Mouse (Mus musculus) kidney, embryonic 14.5 days (tissue): ENCODE data around the gene Aaas. TPM values are rescaled to one million over a fixed set of nuclear protein-coding genes. Genes with fewer than 3 reads are reported as not detected.
A peak's percentile ranks its signal among the peaks of the same experiment; 100 is the strongest.

ENCODE experiments used
- ATAC-seq: fragments of 200-750 bp; cut with Nextera tagmentation; 2 replicates; pipeline ENCODE4 v1.8.0; 2017; ENCODE audit warnings: moderate number of reproducible peaks, mild to moderate bottlenecking, moderate TSS enrichment, moderate library complexity; ENCODE audit not compliant: low FRiP score, low TSS enrichment
- H3K27ac ChIP-seq: fragments of 300-500 bp; sonication (generic); 2 replicates; pipeline ENCODE4 v1.5.1; 2014; ENCODE audit warnings: low read depth, mild to moderate bottlenecking, low read length, moderate library complexity, mixed read lengths
- H3K27me3 ChIP-seq: fragments of 300-500 bp; sonication (generic); 2 replicates; pipeline ENCODE4 v1.6.1; 2014; ENCODE audit warnings: mild to moderate bottlenecking, low read length; ENCODE audit not compliant: control insufficient read depth, insufficient read depth
- H3K36me3 ChIP-seq: fragments of 300-500 bp; sonication (generic); 2 replicates; pipeline ENCODE4 v1.6.1; 2014; ENCODE audit warnings: low read length, mixed read lengths; ENCODE audit not compliant: control insufficient read depth, insufficient read depth
- H3K4me1 ChIP-seq: fragments of 300-500 bp; sonication (generic); 2 replicates; pipeline ENCODE4 v1.6.1; 2014; ENCODE audit warnings: low read length, mixed read lengths; ENCODE audit not compliant: control insufficient read depth, insufficient read depth
- H3K4me2 ChIP-seq: fragments of 300-500 bp; sonication (generic); replicated peaks from 2 replicates; pipeline ENCODE4 v1.6.1; 2014; ENCODE audit warnings: low read depth, mild to moderate bottlenecking, low read length
- H3K4me3 ChIP-seq: fragments of 300-500 bp; sonication (generic); 2 replicates; pipeline ENCODE4 v1.5.1; 2014; ENCODE audit warnings: mild to moderate bottlenecking, low read length
- H3K9ac ChIP-seq: fragments of 300-500 bp; sonication (generic); 2 replicates; pipeline ENCODE4 v1.6.1; 2014; ENCODE audit warnings: low read depth, mild to moderate bottlenecking, low read length, moderate library complexity
- H3K9me3 ChIP-seq: fragments of 300-500 bp; sonication (generic); 2 replicates; pipeline ENCODE4 v1.6.1; 2016; ENCODE audit warnings: low read length; ENCODE audit not compliant: control insufficient read depth
- WGBS: fragments of 180-500 bp; shearing (Covaris S2); extraction: QIAGEN DNeasy Blood & Tissue Kit; methylation state at CpG from one replicate; pipeline ENCODE4 v1.1.7; 2014; 5-methylcytosine and 5-hydroxymethylcytosine counted together
- polyA plus RNA-seq: library from polyadenylated mRNA; unstranded; fragments of >200 nt; fragmentation: Nextera tagmentation; extraction: Ambion mirVana; gene quantifications from 2 replicates; pipeline ENCODE4 v1.2.1, GENCODE M21; 2014

Gene Aaas
- polyA plus RNA-seq, 1 experiment from 2014 or later: 84.7 TPM

DNA sequence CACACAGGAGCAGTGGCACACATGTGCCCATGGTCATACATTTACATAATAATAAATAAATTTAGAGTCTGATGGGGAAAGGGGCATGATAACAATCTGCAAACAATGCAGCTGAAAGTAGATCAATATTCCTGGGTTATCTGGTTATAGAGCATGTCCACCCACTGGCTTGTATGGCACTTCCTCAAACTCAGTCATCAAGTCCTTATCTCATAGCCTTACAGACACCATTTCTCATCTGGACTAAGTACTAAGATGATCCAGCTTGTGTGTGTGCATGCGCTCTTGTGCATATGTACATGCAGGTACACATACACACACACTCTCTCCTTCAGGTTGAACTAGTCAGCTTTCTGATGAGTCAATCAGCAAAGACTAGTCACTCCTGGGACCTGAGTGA, 14.1 kb upstream of the Aaas start:
- Histone ChIP-seq H3K4me3 (no peak overlapping the region), H3K9me3 (no peaks in the 10 kb centered on the region), H3K4me1 (peaks cover 11% of the 10 kb centered on the region; the same call in 1 of the 2 replicates), H3K27ac (no peak overlapping the region), H3K36me3 (no peaks in the 10 kb centered on the region), H3K4me2 (no peak overlapping the region), H3K27me3 (peaks cover 3% of the 10 kb centered on the region; the same call in 1 of the 2 replicates), H3K9ac (no peak overlapping the region)
- WGBS: 97% methylated on average over 1 of the region's 1 CpGs
- no peak for ATAC-seq

DNA sequence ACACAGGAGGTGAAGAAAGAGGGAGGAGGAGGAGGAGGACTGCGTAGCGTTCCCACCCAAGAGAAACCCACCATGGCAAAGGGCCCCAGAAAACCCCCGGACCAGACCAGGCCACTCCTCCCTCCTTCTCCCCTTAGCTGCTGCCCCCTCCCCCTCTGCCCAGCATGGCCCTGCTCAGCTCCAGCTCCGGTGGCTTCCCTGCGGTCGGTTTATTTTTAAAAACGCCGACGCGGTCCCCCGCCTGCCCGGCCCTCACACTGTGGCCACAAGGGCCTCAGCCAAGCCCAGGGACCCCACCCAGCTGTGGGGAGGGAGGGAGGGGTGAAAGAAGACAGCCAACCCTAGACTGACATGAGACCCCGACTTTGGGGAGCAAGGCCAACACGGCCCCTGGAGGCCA, 12.1 kb upstream of the Aaas start:
- peak overlapping the region; percentile 4; the same call in 1 of the 2 replicates for H3K27ac ChIP-seq
- peak overlapping the region; percentile 39 for H3K4me2 ChIP-seq
- peak; percentile 44; the same call in 1 of the 2 replicates for ATAC-seq
- WGBS: 5% methylated on average over 14 of the region's 14 CpGs
- H3K27me3 ChIP-seq: peaks cover 16% of the 10 kb centered on the region; the same call in 1 of the 2 replicates
- H3K4me1 ChIP-seq: peaks cover 25% of the 10 kb centered on the region
- no peaks in the 10 kb centered on the region for H3K9me3 ChIP-seq
- no peaks in the 10 kb centered on the region for H3K36me3 ChIP-seq
- H3K4me3 ChIP-seq: peak overlapping the region; percentile 22
- H3K9ac ChIP-seq: peak overlapping the region; percentile 58

DNA sequence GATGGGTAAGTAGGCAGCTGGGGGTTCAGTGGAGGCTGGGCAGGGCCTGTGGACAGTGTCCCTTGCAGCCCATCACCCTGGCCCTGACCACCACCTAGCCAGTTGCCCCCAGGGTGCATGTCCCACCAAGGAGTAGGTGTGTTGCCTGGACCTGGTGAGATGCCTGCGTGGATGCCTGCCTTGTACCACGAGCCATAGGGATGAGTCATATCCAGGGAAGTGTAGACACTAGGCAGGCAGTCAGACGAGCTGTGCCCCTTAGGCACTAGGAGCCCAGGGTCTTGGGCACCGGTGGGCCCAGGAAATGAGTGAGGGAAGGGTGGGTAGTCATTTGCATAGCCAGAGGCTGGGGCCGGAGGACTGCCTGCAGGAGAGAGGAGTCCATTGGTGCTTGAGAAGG, 8.3 kb upstream of the Aaas start:
- H3K9me3 ChIP-seq: no peaks in the 10 kb centered on the region
- H3K4me2 ChIP-seq: peak overlapping the region; percentile 39
- no peaks in the 10 kb centered on the region for H3K36me3 ChIP-seq
- H3K4me3 ChIP-seq: no peak overlapping the region
- no peak for ATAC-seq
- peaks cover 32% of the 10 kb centered on the region for H3K4me1 ChIP-seq
- WGBS: 23% methylated on average over 5 of the region's 5 CpGs
- H3K9ac ChIP-seq: no peak overlapping the region
- H3K27ac ChIP-seq: no peak overlapping the region
- peaks cover 13% of the 10 kb centered on the region for H3K27me3 ChIP-seq

DNA sequence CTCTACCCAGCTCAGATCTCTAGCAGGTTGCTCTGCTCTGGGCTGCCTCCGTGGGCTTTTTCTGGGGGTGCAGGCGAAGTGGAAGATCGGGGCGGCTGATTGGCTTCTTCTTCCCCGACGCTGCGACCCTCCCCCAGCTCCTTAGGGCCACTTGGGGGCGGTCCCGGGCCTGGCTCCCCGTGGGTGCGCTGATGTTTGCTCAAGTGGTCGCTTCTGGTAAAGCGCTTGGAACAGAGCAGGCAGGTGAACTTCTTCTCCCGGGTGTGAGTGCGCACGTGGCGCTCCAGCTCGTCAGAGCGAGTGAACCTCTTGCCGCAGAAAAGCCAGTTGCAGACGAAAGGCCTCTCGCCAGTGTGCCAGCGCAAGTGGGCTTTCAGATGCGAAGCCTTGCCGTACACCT, 7.6 kb upstream of the Aaas start:
- H3K9ac ChIP-seq: peak overlapping the region; percentile 47
- WGBS: 3% methylated on average over 25 of the region's 25 CpGs
- H3K4me2 ChIP-seq: peak overlapping the region; percentile 39
- ATAC-seq: no peak
- H3K36me3 ChIP-seq: no peaks in the 10 kb centered on the region
- peaks cover 32% of the 10 kb centered on the region for H3K4me1 ChIP-seq
- H3K27me3 ChIP-seq: peaks cover 13% of the 10 kb centered on the region
- H3K9me3 ChIP-seq: no peaks in the 10 kb centered on the region
- no peak overlapping the region for H3K27ac ChIP-seq
- peak overlapping the region; percentile 22 for H3K4me3 ChIP-seq

DNA sequence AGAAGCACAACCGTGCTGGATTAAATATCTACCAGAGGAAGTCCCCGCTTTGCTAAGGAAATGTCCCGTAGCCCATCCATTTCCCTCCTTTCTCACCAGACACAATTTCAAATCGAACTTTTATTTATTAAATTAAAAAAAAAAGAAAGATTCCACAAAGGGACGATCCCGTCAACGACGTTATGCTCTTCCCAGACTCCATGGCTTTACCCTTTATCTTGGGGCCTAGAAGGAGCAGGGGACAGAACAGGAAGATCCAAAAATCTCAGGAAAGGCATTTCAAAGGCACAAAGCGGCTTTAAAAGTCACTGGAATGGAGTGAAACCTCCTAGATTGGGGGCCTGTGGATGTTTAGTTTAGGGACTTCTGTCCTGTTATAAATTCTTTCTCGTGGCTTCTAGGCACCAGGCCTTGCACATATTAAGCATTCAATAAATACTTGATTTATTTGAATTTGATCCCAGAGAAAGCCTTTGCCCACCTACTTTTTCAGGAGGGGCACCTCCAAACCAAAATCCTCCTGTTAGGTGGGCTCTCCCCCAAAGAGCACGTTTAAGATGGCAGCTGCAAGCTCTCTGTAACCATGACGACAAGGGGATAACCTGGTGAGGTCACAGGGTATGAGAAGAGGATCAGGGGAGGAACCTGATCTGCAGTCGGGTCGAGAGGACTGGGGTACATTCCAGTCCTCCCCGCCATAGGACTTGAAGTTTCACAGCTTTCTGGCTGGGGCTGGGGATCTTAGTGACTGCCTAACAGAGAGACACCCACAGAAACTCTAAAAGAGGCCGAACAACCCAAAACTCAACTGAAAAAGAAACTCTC, 6.1 kb upstream of the Aaas start:
- no peak for ATAC-seq
- no peaks in the 10 kb centered on the region for H3K9me3 ChIP-seq
- H3K36me3 ChIP-seq: no peaks in the 10 kb centered on the region
- peak overlapping the region; percentile 42; the same call in 1 of the 2 replicates for H3K4me3 ChIP-seq
- peak overlapping the region; percentile 83; the same call in 1 of the 2 replicates for H3K9ac ChIP-seq
- H3K27ac ChIP-seq: peak overlapping the region; percentile 94
- H3K4me2 ChIP-seq: peak overlapping the region; percentile 93
- H3K27me3 ChIP-seq: peaks cover 13% of the 10 kb centered on the region
- WGBS: 33% methylated on average over 16 of the region's 16 CpGs
- H3K4me1 ChIP-seq: peaks cover 24% of the 10 kb centered on the region

DNA sequence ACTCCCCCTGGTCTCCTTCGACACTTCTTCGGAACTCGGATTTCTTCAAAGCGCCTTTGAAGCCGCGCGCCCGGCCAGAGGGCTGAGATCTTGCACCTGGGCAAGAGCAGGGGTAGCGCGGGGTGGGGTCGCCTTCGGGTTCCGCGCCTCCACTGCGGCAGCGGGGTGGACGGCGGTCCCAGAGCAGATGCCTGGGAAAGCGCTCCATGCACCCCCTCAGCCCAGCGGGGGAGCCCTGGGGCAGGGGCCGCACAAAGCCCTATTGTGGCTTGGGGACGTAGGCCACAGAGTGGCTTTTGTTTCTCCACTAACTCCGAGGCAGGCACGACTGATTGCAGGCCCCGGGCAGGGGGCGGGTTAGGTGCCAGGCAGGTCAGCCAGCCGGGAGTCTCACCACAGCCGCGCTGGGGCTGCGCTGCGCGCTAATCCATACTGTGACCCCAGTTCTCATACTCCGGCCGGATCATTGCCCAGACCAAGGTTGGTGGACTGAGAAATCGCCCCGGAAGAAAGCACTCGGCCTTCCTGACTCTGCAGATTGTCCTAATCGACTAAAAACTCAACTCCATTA, 5.4 kb upstream of the Aaas start:
- 1% methylated on average over 38 of the region's 38 CpGs for WGBS
- Histone ChIP-seq H3K9ac (peak overlapping the region; percentile 83), H3K4me2 (peak overlapping the region; percentile 93), H3K9me3 (no peaks in the 10 kb centered on the region), H3K36me3 (no peaks in the 10 kb centered on the region), H3K27ac (peak overlapping the region; percentile 94), H3K4me1 (peaks cover 24% of the 10 kb centered on the region), H3K27me3 (peaks cover 13% of the 10 kb centered on the region), H3K4me3 (peak overlapping the region; percentile 42)
- peak; percentile 66 for ATAC-seq

DNA sequence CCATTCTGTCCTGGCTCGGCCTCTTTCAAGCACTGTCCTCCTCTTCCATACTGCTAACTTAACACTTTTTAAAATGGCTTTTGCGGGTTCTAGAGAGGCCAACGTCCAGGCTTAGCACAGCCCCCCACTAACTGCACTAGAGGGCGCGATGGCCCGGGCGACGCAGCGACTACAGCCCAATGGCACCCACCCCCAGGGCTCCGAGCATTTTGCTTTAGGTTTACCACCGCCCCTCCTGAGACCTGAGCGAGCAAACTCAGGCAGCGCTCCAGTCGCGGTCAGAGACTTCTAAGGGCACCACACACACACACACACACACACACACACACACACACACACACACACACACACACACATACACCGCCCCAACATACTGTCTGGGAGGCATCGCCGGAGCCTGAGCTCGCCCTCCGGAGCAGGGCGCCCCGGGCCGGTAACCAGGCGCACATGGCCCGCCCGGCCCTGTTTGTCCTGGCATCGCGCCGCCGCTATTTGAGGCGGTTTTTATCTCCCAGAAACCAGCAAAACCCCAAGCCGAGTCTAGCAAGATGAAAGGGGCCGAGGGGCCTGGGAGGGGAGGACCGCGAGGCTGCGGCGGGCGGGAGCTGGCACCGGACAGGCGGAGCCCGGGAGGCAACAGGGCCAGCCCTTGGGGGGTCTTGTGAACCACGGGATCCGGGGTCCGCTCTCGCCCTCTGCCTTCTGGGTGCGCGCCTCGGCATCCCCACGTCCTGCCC, 4.7 kb upstream of the Aaas start:
- ATAC-seq: peak; percentile 56

DNA sequence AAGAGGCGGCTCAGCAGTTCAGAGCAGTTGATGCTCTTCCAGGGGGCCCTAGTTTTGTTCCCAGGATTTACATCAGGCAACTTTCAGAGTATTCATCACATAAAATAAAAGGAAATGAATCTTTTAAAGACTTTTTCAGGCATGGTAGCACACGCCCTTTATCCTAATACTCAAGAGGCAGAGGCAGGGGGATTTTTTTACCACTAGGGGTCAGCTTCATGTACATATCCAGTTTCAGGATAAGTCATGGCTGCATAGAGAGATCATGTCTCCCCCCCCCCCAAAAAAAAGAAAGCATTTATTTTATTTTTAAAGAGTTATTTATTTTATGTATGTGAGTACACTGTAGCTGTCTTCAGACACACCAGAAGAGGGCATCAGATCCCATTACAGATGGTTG, 3.4 kb upstream of the Aaas start:
- H3K9me3 ChIP-seq: no peaks in the 10 kb centered on the region
- no peak overlapping the region for H3K27ac ChIP-seq
- ATAC-seq: no peak
- H3K4me2 ChIP-seq: no peak overlapping the region
- peaks cover 13% of the 10 kb centered on the region for H3K27me3 ChIP-seq
- no peak overlapping the region for H3K4me3 ChIP-seq
- peaks cover 29% of the 10 kb centered on the region for H3K4me1 ChIP-seq
- H3K9ac ChIP-seq: no peak overlapping the region
- no peaks in the 10 kb centered on the region for H3K36me3 ChIP-seq
- WGBS: 78% methylated on average over 2 of the region's 2 CpGs

More for the DNA sequence above, 4.7 kb upstream of the Aaas start:
- Histone ChIP-seq H3K4me1 (peaks cover 24% of the 10 kb centered on the region), H3K4me2 (peak overlapping the region; percentile 93), H3K36me3 (no peaks in the 10 kb centered on the region), H3K9ac (peak overlapping the region; percentile 83), H3K27ac (peak overlapping the region; percentile 94), H3K27me3 (peaks cover 13% of the 10 kb centered on the region), H3K4me3 (peak overlapping the region; percentile 42), H3K9me3 (no peaks in the 10 kb centered on the region)
- under 1% methylated on average over 49 of the region's 49 CpGs for WGBS
